Mouse (Mus musculus) liver, adult 2 months (tissue): ENCODE results near the gene Arsg.

Experiments
- CTCF ChIP-seq: fragments of 200-500 bp; IDR thresholded peaks from 2 replicates; pipeline ENCODE4 v1.5.1; 2011; ENCODE audit warnings: low read depth, low read length, control low read depth
- POLR2A ChIP-seq: fragments of 200-500 bp; IDR thresholded peaks from 2 replicates; pipeline ENCODE4 v1.6.1; 2011; ENCODE audit warnings: low read length, control low read depth; ENCODE audit not compliant: insufficient read depth; ENCODE audit errors: extremely low read depth

DNA sequence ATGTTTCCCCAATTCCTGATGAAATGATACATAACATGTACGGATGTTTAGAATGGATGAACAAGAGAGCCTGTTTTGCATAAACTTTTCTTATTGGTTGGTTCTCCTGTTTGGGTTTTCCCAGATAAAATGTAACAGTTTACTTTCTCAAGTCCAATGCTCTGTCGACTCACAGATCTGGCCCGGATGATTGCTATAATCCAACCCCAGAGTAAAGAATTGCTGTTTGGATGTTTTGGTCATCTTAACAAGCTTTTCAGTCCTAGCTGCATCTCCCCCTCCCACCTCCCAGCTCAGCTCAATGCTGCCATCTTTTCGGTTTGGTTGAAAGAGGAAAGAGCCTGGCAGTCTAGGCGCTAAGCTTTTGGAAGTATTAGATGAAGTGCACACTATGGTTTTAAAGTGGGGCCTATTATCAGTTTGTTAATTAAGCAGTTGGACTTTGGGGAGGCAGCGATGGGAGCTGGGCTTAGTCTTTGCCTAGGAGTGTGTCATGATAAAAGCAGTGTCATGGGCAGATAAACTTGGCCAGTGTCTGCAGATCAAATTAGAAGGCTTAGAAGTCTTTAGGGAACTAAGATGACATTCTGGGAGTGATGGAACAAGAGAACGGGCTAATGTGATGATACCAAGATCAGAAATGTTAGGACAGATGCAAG is 139.8 kb downstream of the Arsg start:
- TF ChIP-seq CTCF (no peak), POLR2A (no peak)
